Mouse (Mus musculus) CH12.LX (cell line): ENCODE data around the gene Fgfbp3. TPM values are rescaled to one million over a fixed set of nuclear protein-coding genes. Genes with fewer than 3 reads are reported as not detected.

Experiments used
- DNase-seq: peaks from one replicate; pipeline ENCODE4 v3.0.0-alpha.2; 2013; ENCODE audit errors: extremely low read depth
- H3K27ac ChIP-seq: 2 replicates; pipeline ENCODE4 v1.5.1; 2012; ENCODE audit warnings: low read depth, mild to moderate bottlenecking, control low read depth, moderate library complexity; ENCODE audit not compliant: insufficient read depth
- H3K27me3 ChIP-seq: replicated peaks from 2 replicates; pipeline ENCODE3; 2012; ENCODE audit warnings: inconsistent platforms
- H3K36me3 ChIP-seq, 2 experiments: replicated peaks in 1 of 2; 2 replicates each; pipeline versions ENCODE3 to v1.6.1; 2012; ENCODE audit warnings: inconsistent platforms in 1 of 2, low read length in 1 of 2, mild to moderate bottlenecking in 1 of 2, mixed read lengths in 1 of 2, moderate library complexity in 1 of 2; ENCODE audit not compliant: control insufficient read depth in 1 of 2, insufficient read depth in 1 of 2
- H3K4me1 ChIP-seq, 2 experiments: 2 replicates each; pipeline ENCODE4 v1.6.1; 2012; ENCODE audit warnings: inconsistent platforms in 1 of 2, moderate library complexity in 1 of 2; ENCODE audit not compliant: insufficient read depth in 2 of 2, control insufficient read depth in 1 of 2
- H3K4me2 ChIP-seq: 2 replicates; pipeline ENCODE4 v1.6.1; 2012; ENCODE audit warnings: low read depth, mild to moderate bottlenecking, control low read depth; ENCODE audit not compliant: poor library complexity, insufficient read depth, severe bottlenecking
- H3K4me3 ChIP-seq, 3 experiments: fragments of 150-350 bp in 1 of 3; sonication (generic) in 1 of 3; replicated peaks in 1 of 3; 2 replicates each; pipeline versions ENCODE3 to v1.5.1; 2011 to 2012; ENCODE audit warnings: low read depth in 2 of 3, low read length in 2 of 3, mild to moderate bottlenecking in 2 of 3, moderate library complexity in 2 of 3, control low read depth in 1 of 3, improper control_type of control experiment in 1 of 3, inconsistent platforms in 1 of 3, mixed read lengths in 1 of 3; ENCODE audit not compliant: poor library complexity in 1 of 3
- H3K79me2 ChIP-seq: replicated peaks from 2 replicates; pipeline ENCODE4 v1.6.1; 2012; ENCODE audit warnings: mild to moderate bottlenecking, moderate library complexity; ENCODE audit not compliant: control insufficient read depth, poor library complexity, insufficient read depth, severe bottlenecking; ENCODE audit errors: extremely low read depth
- H3K9ac ChIP-seq: 2 replicates; pipeline ENCODE4 v1.6.1; 2012; ENCODE audit warnings: low read depth, mild to moderate bottlenecking, control low read depth, moderate library complexity; ENCODE audit not compliant: insufficient read depth
- H3K9me3 ChIP-seq: replicated peaks from 2 replicates; pipeline ENCODE3; 2012; ENCODE audit warnings: low read length, inconsistent platforms, mixed read lengths
- CHD1 ChIP-seq: IDR thresholded peaks from 2 replicates; pipeline ENCODE4 v1.6.1; 2012; ENCODE audit warnings: low read depth, low read length, improper control_type of control experiment, inconsistent platforms
- CHD2 ChIP-seq: IDR thresholded peaks from 2 replicates; pipeline ENCODE4 v1.6.1; 2011; ENCODE audit warnings: low read length, improper control_type of control experiment
- CTCF ChIP-seq, 2 experiments: IDR thresholded peaks in 1 of 2; conservative IDR thresholded peaks in 1 of 2; 2 replicates each; pipeline ENCODE4 v1.5.1; 2011 to 2012; ENCODE audit warnings: low read depth in 2 of 2, low read length in 2 of 2, improper control_type of control experiment in 1 of 2, inconsistent platforms in 1 of 2, mild to moderate bottlenecking in 1 of 2, moderate library complexity in 1 of 2
- EP300 ChIP-seq: IDR thresholded peaks from 2 replicates; pipeline ENCODE4 v1.6.1; 2011; ENCODE audit warnings: low read length, improper control_type of control experiment
- MAZ ChIP-seq: IDR thresholded peaks from 2 replicates; pipeline ENCODE4 v1.6.1; 2012; ENCODE audit warnings: low read depth, mild to moderate bottlenecking, inconsistent platforms, low read length, improper control_type of control experiment, moderate library complexity
- MXI1 ChIP-seq: IDR thresholded peaks from 2 replicates; pipeline ENCODE4 v1.6.1; 2011; ENCODE audit warnings: mild to moderate bottlenecking, low read depth, low read length, improper control_type of control experiment
- MYC ChIP-seq: IDR thresholded peaks from 2 replicates; pipeline ENCODE4 v1.6.1; 2011; ENCODE audit warnings: low read depth, mild to moderate bottlenecking, improper control_type of control experiment, low read length
- RAD21 ChIP-seq: IDR thresholded peaks from 2 replicates; pipeline ENCODE4 v1.6.1; 2011; ENCODE audit warnings: low read depth, mild to moderate bottlenecking, low read length, improper control_type of control experiment, moderate library complexity
- RCOR1 ChIP-seq: conservative IDR thresholded peaks from 2 replicates; pipeline ENCODE4 v1.6.1; 2012; ENCODE audit warnings: low read depth, mild to moderate bottlenecking, inconsistent platforms, low read length, improper control_type of control experiment
- TBP ChIP-seq: conservative IDR thresholded peaks from 2 replicates; pipeline ENCODE4 v1.6.1; 2011; ENCODE audit warnings: low read depth, low read length, improper control_type of control experiment
- TCF12 ChIP-seq: IDR thresholded peaks from 2 replicates; pipeline ENCODE4 v1.6.1; 2014; ENCODE audit warnings: low read depth, mild to moderate bottlenecking, inconsistent platforms, low read length, improper control_type of control experiment
- USF1 ChIP-seq: IDR thresholded peaks from 2 replicates; pipeline ENCODE4 v1.6.1; 2014; ENCODE audit warnings: low read depth, mild to moderate bottlenecking, inconsistent platforms, low read length, improper control_type of control experiment
- ZC3H11A ChIP-seq: IDR thresholded peaks from 2 replicates; pipeline ENCODE4 v1.6.1; 2012; ENCODE audit warnings: low read depth, mild to moderate bottlenecking, inconsistent platforms, low read length, improper control_type of control experiment
- ZNF384 ChIP-seq: IDR thresholded peaks from 2 replicates; pipeline ENCODE4 v1.6.1; 2012; ENCODE audit warnings: low read depth, low read length, improper control_type of control experiment, inconsistent platforms
- dilution Hi-C: fragments of 300-500 bp; cut with MboI; formaldehyde crosslinking; loops from 2 replicates; pipeline ENCODE4 v1.14.3; 2020; ENCODE audit warnings: low sequenced_read_pairs; ENCODE audit not compliant: extremely low pct_unique_long_range_greater_than_20kb, extremely low pct_ligation_motif_present
- in situ Hi-C: fragments of 300-500 bp; cut with MboI; formaldehyde crosslinking; loops from 3 replicates; pipeline ENCODE4 v1.14.3; 2019; ENCODE audit warnings: low sequenced_read_pairs, low pct_ligation_motif_present, low pct_unique_long_range_greater_than_20kb, mixed read lengths
- polyA plus RNA-seq: library from polyadenylated mRNA; unstranded; fragments of >175 nt; gene quantifications from 2 replicates; pipeline ENCODE4 v1.2.1, GENCODE M21; 2012; ENCODE audit warnings: low read depth; ENCODE audit not compliant: insufficient read length
- total RNA-seq, 2 experiments: library from RNA; depleted of rRNA; stranded (reverse); fragments of 300-350 nt in 1 of 2; fragments of >200 nt in 1 of 2; gene quantifications; 2 replicates each; pipeline ENCODE4 v1.2.3; 2012 to 2014

Fgfbp3 gene
- total and polyA plus RNA-seq, 3 experiments = 0.64 to 2.1 (median 1.6) TPM

GRCm38 (mm10) chr19:36909676-36910292 lies 9.6 kb downstream of the Fgfbp3 start:
- in situ Hi-C loops = loop anchor here (25.0 kb wide), 1 partner anchor 297 kb away; no protein-coding TSS in a partner anchor
- no peak overlapping the region for H3K4me3 ChIP-seq
- no peak overlapping the region for H3K27ac ChIP-seq
- no peaks in the 10 kb centered on the region for H3K79me2 ChIP-seq
- H3K9me3 ChIP-seq = no peaks in the 10 kb centered on the region
- 0 out of 4 replicates have a peak, but pooled peaks cover 0 to 2% of the 10 kb centered on the region in 2 experiments for H3K4me1 ChIP-seq
- H3K9ac ChIP-seq = no peak overlapping the region
- DNase-seq = peak; percentile 77
- TF ChIP-seq MYC = no peak
- TF ChIP-seq CTCF (conservative IDR thresholded peaks at IDR 0.05 in 1 of 2, IDR thresholded peaks at IDR 0.05 in 1 of 2; ENCODE audit: low read depth in 2 of 2, low read length in 2 of 2) = peak; percentile 47 to 57; a peak in 3 of 4 replicates
- TF ChIP-seq RCOR1 = no peak
- dilution Hi-C loops = no loop called here
- peaks cover 7% of the 10 kb centered on the region for H3K27me3 ChIP-seq
- no peaks in the 10 kb centered on the region for H3K36me3 ChIP-seq
- peak overlapping the region; percentile 90 for H3K4me2 ChIP-seq

GRCm38 (mm10) chr19:36909150-36909549 lies 10.3 kb downstream of the Fgfbp3 start:
- Histone ChIP-seq H3K79me2 (no peaks in the 10 kb centered on the region), H3K9me3 (no peaks in the 10 kb centered on the region), H3K36me3 (no peaks in the 10 kb centered on the region), H3K27me3 (peaks cover 7% of the 10 kb centered on the region), H3K27ac (no peak overlapping the region), H3K4me3 (no peak overlapping the region), H3K4me1 (0 out of 4 replicates have a peak, but pooled peaks cover 0 to 2% of the 10 kb centered on the region in 2 experiments), H3K9ac (no peak overlapping the region), H3K4me2 (no peak overlapping the region)
- dilution Hi-C loops = no loop called here
- no peak for DNase-seq
- in situ Hi-C loops = loop anchor here (25.0 kb wide), 1 partner anchor 297 kb away; no protein-coding TSS in a partner anchor
- TF ChIP-seq TBP (no peak), EP300 (no peak), MAZ (no peak), ZC3H11A (no peak), RAD21 (no peak), CHD2 (no peak), MXI1 (no peak), USF1 (no peak), CHD1 (no peak), TCF12 (no peak), ZNF384 (no peak)
